Mouse (Mus musculus): ENCODE data around the gene Slc46a1. TPM values are rescaled to one million over a fixed set of nuclear protein-coding genes. Genes with fewer than 3 reads are reported as not detected.

Slc46a1 gene
- total and polyA plus RNA-seq, 3 experiments = 4.4 to 6.1 (median 6.0) TPM

DNA sequence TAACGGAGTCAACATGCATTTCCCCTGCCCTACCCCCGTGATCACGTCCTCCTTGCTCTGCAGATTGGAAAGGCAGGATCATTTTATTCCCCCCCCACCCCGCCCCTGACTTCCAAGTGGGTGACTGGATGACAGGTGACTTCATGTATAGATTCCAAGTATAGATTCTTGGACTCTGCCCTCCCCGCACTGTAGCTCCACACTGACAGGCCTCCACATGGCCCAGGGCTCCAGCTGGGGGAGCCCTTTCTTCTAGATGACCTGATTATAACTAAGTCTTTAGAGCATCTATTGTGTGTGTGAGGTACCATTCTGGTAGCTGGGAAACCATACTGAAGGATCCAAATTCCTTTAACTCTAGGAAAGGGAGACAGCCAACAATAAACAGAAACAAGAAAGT lies 2.8 kb upstream of the Slc46a1 start:
- Histone ChIP-seq H3K27ac (ENCODE audit: insufficient read depth, low read depth) (no peak overlapping the region), H3K9ac (ENCODE audit: insufficient read depth, low read depth) (no peak overlapping the region), H3K4me1 (ENCODE audit: control insufficient read depth in 1 of 2, insufficient read depth in 2 of 2) (peaks cover 9 to 14% of the 10 kb centered on the region in 2 experiments), H3K27me3 (replicated peaks) (peaks cover 8% of the 10 kb centered on the region), H3K4me2 (ENCODE audit: insufficient read depth, low read depth, poor library complexity, severe bottlenecking) (no peak overlapping the region), H3K9me3 (replicated peaks; ENCODE audit: low read length) (peaks cover 8% of the 10 kb centered on the region), H3K4me3 (replicated peaks in 1 of 3; ENCODE audit: low read depth in 2 of 3, low read length in 2 of 3, poor library complexity in 1 of 3) (no peak overlapping the region), H3K36me3 (replicated peaks in 1 of 2; ENCODE audit: control insufficient read depth in 1 of 2, insufficient read depth in 1 of 2, low read length in 1 of 2) (no peaks in the 10 kb centered on the region), H3K79me2 (replicated peaks; ENCODE audit: control insufficient read depth, extremely low read depth, insufficient read depth, poor library complexity, severe bottlenecking) (no peaks in the 10 kb centered on the region)
- in situ Hi-C loops (cut with MboI; ENCODE audit: low pct_ligation_motif_present, low pct_unique_long_range_greater_than_20kb, low sequenced_read_pairs) = loop anchor here (5.0 kb wide), 1 partner anchor 35 kb away; the partner anchor contains the start of genes Sarm1 and Vtn
- DNase-seq (ENCODE audit: extremely low read depth) = no peak
- dilution Hi-C loops (cut with MboI; ENCODE audit: extremely low pct_ligation_motif_present, extremely low pct_unique_long_range_greater_than_20kb, low sequenced_read_pairs) = no loop called here
- TF ChIP-seq MAX (IDR thresholded peaks at IDR 0.05; ENCODE audit: low read length) (no peak), GABPA (IDR thresholded peaks at IDR 0.05; ENCODE audit: insufficient replicate concordance, low read depth, low read length) (no peak), CTCF (conservative IDR thresholded peaks at IDR 0.05 in 1 of 2, IDR thresholded peaks at IDR 0.05 in 1 of 2; ENCODE audit: low read depth in 2 of 2, low read length in 2 of 2) (no peak), SIN3A (IDR thresholded peaks at IDR 0.05; ENCODE audit: low read length) (no peak), E2F4 (IDR thresholded peaks at IDR 0.05; ENCODE audit: insufficient replicate concordance, low read depth, low read length) (no peak), ZNF384 (IDR thresholded peaks at IDR 0.05; ENCODE audit: low read depth, low read length) (no peak), MXI1 (IDR thresholded peaks at IDR 0.05; ENCODE audit: low read depth, low read length) (no peak), ZC3H11A (IDR thresholded peaks at IDR 0.05; ENCODE audit: low read depth, low read length) (no peak), NRF1 (IDR thresholded peaks at IDR 0.05; ENCODE audit: low read depth, low read length) (no peak), JUN (IDR thresholded peaks at IDR 0.05; ENCODE audit: insufficient read depth, low read depth, low read length) (no peak), EP300 (IDR thresholded peaks at IDR 0.05; ENCODE audit: low read length) (no peak), BHLHE40 (IDR thresholded peaks at IDR 0.05; ENCODE audit: low read depth, low read length) (no peak), SMC3 (IDR thresholded peaks at IDR 0.05; ENCODE audit: low read depth, low read length) (no peak), ZKSCAN1 (IDR thresholded peaks at IDR 0.05; ENCODE audit: borderline replicate concordance, low read depth, low read length) (no peak), TCF12 (IDR thresholded peaks at IDR 0.05; ENCODE audit: low read depth, low read length) (no peak), MAZ (IDR thresholded peaks at IDR 0.05; ENCODE audit: low read depth, low read length) (no peak), POLR2AphosphoS2 (IDR thresholded peaks at IDR 0.05; ENCODE audit: low read depth, low read length) (no peak), RAD21 (IDR thresholded peaks at IDR 0.05; ENCODE audit: low read depth, low read length) (no peak), JUND (conservative IDR thresholded peaks at IDR 0.05; ENCODE audit: low read depth, low read length) (no peak), MAFK (IDR thresholded peaks at IDR 0.05; ENCODE audit: insufficient replicate concordance, low read length) (no peak)

DNA sequence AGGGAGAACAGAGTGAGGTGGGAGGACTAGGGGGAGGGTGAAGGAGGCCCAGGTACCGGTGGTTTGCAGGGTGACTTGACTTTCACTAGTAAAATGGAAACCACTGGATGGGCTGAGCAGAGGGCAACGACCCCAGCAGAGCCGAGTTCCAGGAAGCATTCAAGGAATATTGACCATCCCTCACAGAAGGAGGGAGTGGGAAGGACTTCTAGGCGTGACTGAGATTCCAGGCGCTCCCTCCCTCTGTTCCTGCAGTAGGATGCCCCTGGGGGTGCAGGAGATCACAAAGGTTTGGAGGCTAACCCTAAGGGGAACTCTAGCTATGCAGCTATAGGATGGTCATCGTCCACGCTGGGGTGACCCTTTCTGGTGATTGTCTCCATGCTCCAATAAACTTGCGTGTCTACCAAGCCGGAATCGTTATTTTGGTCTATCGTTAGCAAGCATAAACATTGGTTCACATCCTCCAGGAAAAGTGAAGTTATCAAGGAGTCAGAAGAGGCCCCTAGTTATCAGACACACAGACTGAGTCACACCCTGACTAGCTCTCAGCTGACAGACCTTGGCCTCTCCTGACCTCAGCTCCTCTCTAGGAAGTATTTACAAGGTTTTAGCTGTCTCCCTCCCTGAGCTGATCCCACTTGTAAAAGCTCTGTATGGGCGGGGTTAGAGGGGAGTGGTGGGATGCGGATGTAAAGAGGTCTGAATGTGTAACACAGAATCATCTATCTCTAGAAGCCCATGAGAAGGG lies 2.0 kb upstream of the Slc46a1 start:
- no peak overlapping the region for H3K4me3 ChIP-seq (replicated peaks in 1 of 3; ENCODE audit: low read depth in 2 of 3, low read length in 2 of 3, poor library complexity in 1 of 3)
- no peak overlapping the region for H3K27ac ChIP-seq (ENCODE audit: insufficient read depth, low read depth)
- no peak overlapping the region for H3K4me2 ChIP-seq (ENCODE audit: insufficient read depth, low read depth, poor library complexity, severe bottlenecking)
- in situ Hi-C loops (cut with MboI; ENCODE audit: low pct_ligation_motif_present, low pct_unique_long_range_greater_than_20kb, low sequenced_read_pairs) (loop anchor here (5.0 kb wide), 1 partner anchor 34 kb away; the partner anchor contains the start of genes Sarm1 and Vtn), dilution Hi-C loops (cut with MboI; ENCODE audit: extremely low pct_ligation_motif_present, extremely low pct_unique_long_range_greater_than_20kb, low sequenced_read_pairs) (no loop called here)
- no peak for TF ChIP-seq MEF2A (IDR thresholded peaks at IDR 0.05; ENCODE audit: borderline replicate concordance, low read depth, low read length)
- H3K27me3 ChIP-seq (replicated peaks) = peaks cover 6% of the 10 kb centered on the region
- H3K79me2 ChIP-seq (replicated peaks; ENCODE audit: control insufficient read depth, extremely low read depth, insufficient read depth, poor library complexity, severe bottlenecking) = no peaks in the 10 kb centered on the region
- peaks cover 9 to 14% of the 10 kb centered on the region in 2 experiments for H3K4me1 ChIP-seq (ENCODE audit: control insufficient read depth in 1 of 2, insufficient read depth in 2 of 2)
- no peaks in the 10 kb centered on the region for H3K36me3 ChIP-seq (replicated peaks in 1 of 2; ENCODE audit: control insufficient read depth in 1 of 2, insufficient read depth in 1 of 2, low read length in 1 of 2)
- H3K9ac ChIP-seq (ENCODE audit: insufficient read depth, low read depth) = no peak overlapping the region
- DNase-seq (ENCODE audit: extremely low read depth) = no peak
- peaks cover 8% of the 10 kb centered on the region for H3K9me3 ChIP-seq (replicated peaks; ENCODE audit: low read length)

Data from CH12.LX (cell line).